Mouse (Mus musculus) ES-E14 (cell line): ENCODE results near the gene Magi1. TPM values are rescaled to one million over a fixed set of nuclear protein-coding genes. Genes with fewer than 3 reads are reported as not detected.

ENCODE experiments used
- DNase-seq: peaks from one replicate; pipeline ENCODE4 v3.0.0-alpha.2; 2013; ENCODE audit warnings: low read depth, low spot score
- H3K27ac ChIP-seq: 2 replicates; pipeline ENCODE4 v1.5.1; 2012; ENCODE audit warnings: low read depth, mild to moderate bottlenecking, low read length, moderate library complexity, mixed read lengths; ENCODE audit not compliant: poor library complexity, insufficient read depth, severe bottlenecking
- H3K36me3 ChIP-seq: 2 replicates; pipeline ENCODE4 v1.6.1; 2012; ENCODE audit warnings: mild to moderate bottlenecking, low read length, moderate library complexity, mixed read lengths; ENCODE audit not compliant: control insufficient read depth, poor library complexity, insufficient read depth, severe bottlenecking
- H3K4me1 ChIP-seq, 2 experiments: fragments of 150-350 bp in 1 of 2; sonication (generic) in 1 of 2; 2 replicates each; pipeline ENCODE4 v1.6.1; 2012; ENCODE audit warnings: low read length in 2 of 2, mild to moderate bottlenecking in 1 of 2, mixed read lengths in 1 of 2; ENCODE audit not compliant: control insufficient read depth in 2 of 2, insufficient read depth in 2 of 2, poor library complexity in 1 of 2
- H3K4me3 ChIP-seq, 2 experiments: fragments of 150-350 bp in 1 of 2; sonication (generic) in 1 of 2; 2 replicates each; pipeline ENCODE4 v1.5.1; 2012; ENCODE audit warnings: low read length in 2 of 2, low read depth in 1 of 2, mild to moderate bottlenecking in 1 of 2, mixed read lengths in 1 of 2; ENCODE audit not compliant: insufficient read depth in 1 of 2, poor library complexity in 1 of 2, severe bottlenecking in 1 of 2
- H3K9ac ChIP-seq: 2 replicates; pipeline ENCODE4 v1.6.1; 2012; ENCODE audit warnings: low read depth, mild to moderate bottlenecking, low read length, mixed read lengths; ENCODE audit not compliant: poor library complexity, insufficient read depth, severe bottlenecking
- H3K9me3 ChIP-seq: fragments of 150-350 bp; sonication (generic); 2 replicates; pipeline ENCODE4 v1.6.1; 2012; ENCODE audit warnings: low read depth, mild to moderate bottlenecking, low read length; ENCODE audit not compliant: control insufficient read depth, insufficient read depth
- CHD2 ChIP-seq: IDR thresholded peaks from 2 replicates; pipeline ENCODE4 v1.6.1; 2014; ENCODE audit warnings: mild to moderate bottlenecking, low read depth, low read length, inconsistent platforms
- HCFC1 ChIP-seq: IDR thresholded peaks from 2 replicates; pipeline ENCODE4 v1.6.1; 2012; ENCODE audit warnings: low read length, inconsistent platforms, borderline replicate concordance; ENCODE audit not compliant: insufficient read depth
- MAFK ChIP-seq: IDR thresholded peaks from 2 replicates; pipeline ENCODE4 v1.6.1; 2014; ENCODE audit warnings: mild to moderate bottlenecking, low read depth, low read length, inconsistent platforms; ENCODE audit not compliant: insufficient read depth
- ZC3H11A ChIP-seq: IDR thresholded peaks from 2 replicates; pipeline ENCODE4 v1.6.1; 2012; ENCODE audit warnings: low read depth, mild to moderate bottlenecking, inconsistent platforms, low read length, borderline replicate concordance
- ZNF384 ChIP-seq: IDR thresholded peaks from 2 replicates; pipeline ENCODE4 v1.6.1; 2012; ENCODE audit warnings: low read depth, low read length, inconsistent platforms
- in situ Hi-C, 2 experiments: fragments of 600-800 bp; cut with MboI; formaldehyde crosslinking; loops; one replicate each; pipeline ENCODE4 v1.15.1; 2025; ENCODE audit warnings: low sequenced_read_pairs in 2 of 2, inconsistent platforms in 1 of 2; ENCODE audit not compliant: unreplicated experiment in 2 of 2
- total RNA-seq: library from RNA; depleted of rRNA; stranded (reverse); fragments of 300-350 nt; gene quantifications from 2 replicates; pipeline ENCODE4 v1.2.3, GENCODE M21; 2012

Gene Magi1
- total RNA-seq, 1 experiment, result 14.6 TPM

DNA sequence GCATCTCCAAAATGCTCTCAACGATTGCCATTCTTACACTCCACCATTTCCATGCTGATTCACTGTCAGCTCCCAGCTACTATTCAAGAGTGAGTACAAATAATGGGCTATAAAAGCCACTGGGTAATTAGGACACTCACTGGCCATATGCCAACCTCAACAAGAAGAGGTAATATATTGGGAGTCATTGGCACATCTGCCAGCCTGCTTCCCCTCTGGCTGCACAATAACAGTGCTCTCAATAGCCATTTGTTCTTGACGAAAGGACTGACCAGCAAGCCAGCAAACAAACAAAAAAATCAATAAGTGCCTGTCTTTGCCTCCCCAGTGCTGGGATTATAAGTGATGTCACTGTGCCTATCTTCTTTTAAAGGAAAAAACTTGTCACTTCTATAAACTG is 326.5 kb downstream of the Magi1 start:
- DNase-seq, result no peak
- TF ChIP-seq CHD2 (no peak), ZC3H11A (no peak), ZNF384 (no peak), MAFK (no peak), HCFC1 (no peak)
- Histone ChIP-seq H3K9ac (no peak overlapping the region), H3K4me3 (no peak overlapping the region), H3K4me1 (peaks cover 0 to 12% of the 10 kb centered on the region in 2 experiments; a peak in 3 of 4 replicates), H3K36me3 (no peaks in the 10 kb centered on the region), H3K9me3 (no peaks in the 10 kb centered on the region), H3K27ac (no peak overlapping the region)
- in situ Hi-C loops, result no loop called here

GRCm38 (mm10) chr6:93946612-93947011 is 337.1 kb downstream of the Magi1 start:
- H3K36me3 ChIP-seq, result no peaks in the 10 kb centered on the region
- no peaks in the 10 kb centered on the region for H3K9me3 ChIP-seq
- no peak overlapping the region for H3K27ac ChIP-seq
- no peak for DNase-seq
- H3K4me3 ChIP-seq, result no peak overlapping the region
- H3K4me1 ChIP-seq, result peaks cover under 1 to 12% of the 10 kb centered on the region in 2 experiments; a peak in 3 of 4 replicates
- in situ Hi-C loops, result no loop called here
- no peak overlapping the region for H3K9ac ChIP-seq
- TF ChIP-seq ZC3H11A, result no peak
- TF ChIP-seq ZNF384, result no peak
- TF ChIP-seq HCFC1, result no peak
- no peak for TF ChIP-seq MAFK
- no peak for TF ChIP-seq CHD2

GRCm38 (mm10) chr6:93936359-93936758 is 347.4 kb downstream of the Magi1 start:
- Histone ChIP-seq H3K4me3 (no peak overlapping the region), H3K9ac (no peak overlapping the region), H3K4me1 (no peaks in the 10 kb centered on the region), H3K36me3 (no peaks in the 10 kb centered on the region), H3K27ac (no peak overlapping the region), H3K9me3 (no peaks in the 10 kb centered on the region)
- DNase-seq, result no peak
- in situ Hi-C loops, result no loop called here
- TF ChIP-seq ZNF384, result no peak
- no peak for TF ChIP-seq ZC3H11A
- no peak for TF ChIP-seq HCFC1
- no peak for TF ChIP-seq MAFK
- TF ChIP-seq CHD2, result no peak

GRCm38 (mm10) chr6:93935793-93936192 is 347.9 kb downstream of the Magi1 start:
- TF ChIP-seq MAFK (no peak), HCFC1 (no peak), ZNF384 (no peak), CHD2 (no peak), ZC3H11A (no peak)
- no peak overlapping the region for H3K4me3 ChIP-seq
- no peak overlapping the region for H3K9ac ChIP-seq
- no peak overlapping the region for H3K27ac ChIP-seq
- H3K36me3 ChIP-seq, result no peaks in the 10 kb centered on the region
- no peaks in the 10 kb centered on the region for H3K4me1 ChIP-seq
- H3K9me3 ChIP-seq, result no peaks in the 10 kb centered on the region
- in situ Hi-C loops, result no loop called here
- DNase-seq, result no peak

GRCm38 (mm10) chr6:93934700-93935099 is 349.0 kb downstream of the Magi1 start:
- no peak for DNase-seq
- no peaks in the 10 kb centered on the region for H3K36me3 ChIP-seq
- TF ChIP-seq ZNF384, result no peak
- no peak for TF ChIP-seq ZC3H11A
- no peak for TF ChIP-seq MAFK
- TF ChIP-seq CHD2, result no peak
- TF ChIP-seq HCFC1, result no peak
- no peak overlapping the region for H3K27ac ChIP-seq
- in situ Hi-C loops, result no loop called here
- no peaks in the 10 kb centered on the region for H3K9me3 ChIP-seq
- no peaks in the 10 kb centered on the region for H3K4me1 ChIP-seq
- no peak overlapping the region for H3K9ac ChIP-seq
- H3K4me3 ChIP-seq, result no peak overlapping the region
